Mouse (Mus musculus) limb, embryonic 14.5 days (tissue): ENCODE data around the gene Traf1. TPM values are rescaled to one million over a fixed set of nuclear protein-coding genes. Genes with fewer than 3 reads are reported as not detected.

Source experiments
- ATAC-seq: fragments of 200-750 bp; cut with Nextera tagmentation; 2 replicates; pipeline ENCODE4 v1.8.0; 2017; ENCODE audit warnings: low read depth, moderate number of reproducible peaks, moderate TSS enrichment; ENCODE audit not compliant: low FRiP score
- DNase-seq: peaks from one replicate; pipeline ENCODE4 v3.0.0-alpha.2; 2015; ENCODE audit warnings: low spot score
- H3K27ac ChIP-seq: fragments of 300-500 bp; sonication (generic); replicated peaks from 2 replicates; pipeline ENCODE4 v1.5.1; 2014; ENCODE audit warnings: low read depth, mild to moderate bottlenecking, low read length, moderate library complexity, mixed read lengths
- H3K27me3 ChIP-seq: fragments of 300-500 bp; sonication (generic); 2 replicates; pipeline ENCODE4 v1.6.1; 2014; ENCODE audit warnings: low read length, mixed read lengths; ENCODE audit not compliant: control insufficient read depth, insufficient read depth
- H3K36me3 ChIP-seq: fragments of 300-500 bp; sonication (generic); 2 replicates; pipeline ENCODE4 v1.6.1; 2014; ENCODE audit warnings: mild to moderate bottlenecking, low read length, moderate library complexity, mixed read lengths; ENCODE audit not compliant: control insufficient read depth, insufficient read depth
- H3K4me1 ChIP-seq: fragments of 300-500 bp; sonication (generic); 2 replicates; pipeline ENCODE4 v1.6.1; 2014; ENCODE audit warnings: antibody characterized with exemption, low read length, mixed read lengths; ENCODE audit not compliant: control insufficient read depth, insufficient read depth
- H3K4me2 ChIP-seq: fragments of 300-500 bp; sonication (generic); replicated peaks from 2 replicates; pipeline ENCODE4 v1.6.1; 2014; ENCODE audit warnings: low read depth, mild to moderate bottlenecking, low read length, moderate library complexity; ENCODE audit not compliant: severe bottlenecking
- H3K4me3 ChIP-seq: fragments of 300-500 bp; sonication (generic); replicated peaks from 2 replicates; pipeline ENCODE4 v1.5.1; 2014; ENCODE audit warnings: low read length
- H3K9ac ChIP-seq: fragments of 300-500 bp; sonication (generic); 2 replicates; pipeline ENCODE4 v1.6.1; 2014; ENCODE audit warnings: mild to moderate bottlenecking, low read depth, low read length, moderate library complexity; ENCODE audit not compliant: severe bottlenecking
- H3K9me3 ChIP-seq: fragments of 300-500 bp; sonication (generic); 2 replicates; pipeline ENCODE4 v1.6.1; 2016; ENCODE audit warnings: low read length; ENCODE audit not compliant: control insufficient read depth
- POLR2A ChIP-seq: fragments of 200-500 bp; IDR thresholded peaks from 2 replicates; pipeline ENCODE4 v1.8.0; 2012; ENCODE audit warnings: inconsistent platforms, mild to moderate bottlenecking, moderate library complexity, borderline replicate concordance; ENCODE audit not compliant: insufficient read depth, insufficient read length; ENCODE audit errors: extremely low read depth
- WGBS: fragments of 180-500 bp; shearing (Covaris S2); extraction: QIAGEN DNeasy Blood & Tissue Kit; methylation state at CpG from one replicate; pipeline ENCODE4 v1.1.7; 2014; 5-methylcytosine and 5-hydroxymethylcytosine counted together
- polyA plus RNA-seq, 2 experiments: library from polyadenylated mRNA; depleted of rRNA in 1 of 2; stranded (reverse) in 1 of 2; unstranded in 1 of 2; fragments of >200 nt; fragmentation: Nextera tagmentation in 1 of 2; extraction: Ambion mirVana in 1 of 2; gene quantifications; 2 replicates each; pipeline versions ENCODE4 v1.2.1 to v1.2.3; 2012 to 2014

Traf1 gene
- polyA plus RNA-seq, 2 experiments, result 4.0 to 5.1 TPM

- DNase-seq, result no peak
- H3K4me2 ChIP-seq, result no peak overlapping the region
- WGBS, result 69% methylated on average over 8 of the region's 8 CpGs
Observed at GRCm38 (mm10) chr2:34965806-34966205, 4.2 kb upstream of the Traf1 start.

GRCm38 (mm10) chr2:34965293-34965692, 3.7 kb upstream of the Traf1 start:
- Histone ChIP-seq H3K9ac (no peak overlapping the region), H3K27me3 (no peaks in the 10 kb centered on the region), H3K4me1 (peaks cover 10% of the 10 kb centered on the region), H3K9me3 (no peaks in the 10 kb centered on the region), H3K27ac (no peak overlapping the region), H3K4me3 (no peak overlapping the region), H3K4me2 (no peak overlapping the region), H3K36me3 (no peaks in the 10 kb centered on the region)
- ATAC-seq (no peak), DNase-seq (no peak)
- 35% methylated on average over 7 of the region's 9 CpGs for WGBS
- TF ChIP-seq POLR2A, result no peak

More at GRCm38 (mm10) chr2:34965806-34966205, 4.2 kb upstream of the Traf1 start:
- no peaks in the 10 kb centered on the region for H3K36me3 ChIP-seq
- H3K4me1 ChIP-seq, result peaks cover 10% of the 10 kb centered on the region
- no peaks in the 10 kb centered on the region for H3K9me3 ChIP-seq
- H3K27ac ChIP-seq, result no peak overlapping the region
- no peak for ATAC-seq
- no peaks in the 10 kb centered on the region for H3K27me3 ChIP-seq
- H3K4me3 ChIP-seq, result no peak overlapping the region
- no peak overlapping the region for H3K9ac ChIP-seq
- TF ChIP-seq POLR2A, result no peak

GRCm38 (mm10) chr2:34964651-34965050, 3.1 kb upstream of the Traf1 start:
- no peaks in the 10 kb centered on the region for H3K9me3 ChIP-seq
- no peak overlapping the region for H3K4me2 ChIP-seq
- ATAC-seq (no peak), DNase-seq (no peak)
- no peaks in the 10 kb centered on the region for H3K36me3 ChIP-seq
- H3K27ac ChIP-seq, result no peak overlapping the region
- H3K4me3 ChIP-seq, result no peak overlapping the region
- TF ChIP-seq POLR2A, result no peak
- 69% methylated on average over 9 of the region's 9 CpGs for WGBS
- no peak overlapping the region for H3K9ac ChIP-seq
- H3K4me1 ChIP-seq, result peaks cover 10% of the 10 kb centered on the region
- no peaks in the 10 kb centered on the region for H3K27me3 ChIP-seq

GRCm38 (mm10) chr2:34964230-34964629, 2.7 kb upstream of the Traf1 start:
- no peak overlapping the region for H3K27ac ChIP-seq
- H3K27me3 ChIP-seq, result no peaks in the 10 kb centered on the region
- ATAC-seq (no peak), DNase-seq (no peak)
- H3K36me3 ChIP-seq, result no peaks in the 10 kb centered on the region
- peaks cover 10% of the 10 kb centered on the region for H3K4me1 ChIP-seq
- 83% methylated on average over 6 of the region's 6 CpGs for WGBS
- no peak for TF ChIP-seq POLR2A
- H3K4me3 ChIP-seq, result no peak overlapping the region
- H3K9ac ChIP-seq, result no peak overlapping the region
- H3K9me3 ChIP-seq, result no peaks in the 10 kb centered on the region
- no peak overlapping the region for H3K4me2 ChIP-seq

- Histone ChIP-seq H3K4me3 (no peak overlapping the region), H3K9me3 (no peaks in the 10 kb centered on the region), H3K27me3 (no peaks in the 10 kb centered on the region), H3K9ac (no peak overlapping the region), H3K4me1 (peaks cover 10% of the 10 kb centered on the region), H3K36me3 (no peaks in the 10 kb centered on the region), H3K27ac (no peak overlapping the region), H3K4me2 (no peak overlapping the region)
- DNase-seq, result no peak
- no peak for TF ChIP-seq POLR2A
- ATAC-seq, result no peak
- 71% methylated on average over 13 of the region's 13 CpGs for whole genome bisulfite sequencing
Observed at GRCm38 (mm10) chr2:34963371-34963956, 1.9 kb upstream of the Traf1 start.
